Mouse (Mus musculus) spleen, adult 18-20 months (tissue): ENCODE measurements around the gene Rnase10.
"Not testable (repeated sequence)": the region's sequence is repeated elsewhere in the genome, so short reads cannot be mapped to it uniquely, and the experiment has no call there.

Experiments used
- DNase-seq, 2 experiments: peaks; one replicate each; pipeline ENCODE4 v3.0.0; 2022; ENCODE audit warnings: mixed read lengths in 2 of 2

Gene Rnase10

GRCm38 (mm10) chr14:51014724-51015123 is 7.2 kb downstream of the Rnase10 start:
- DNase-seq, result not testable (repeated sequence)

DNA sequence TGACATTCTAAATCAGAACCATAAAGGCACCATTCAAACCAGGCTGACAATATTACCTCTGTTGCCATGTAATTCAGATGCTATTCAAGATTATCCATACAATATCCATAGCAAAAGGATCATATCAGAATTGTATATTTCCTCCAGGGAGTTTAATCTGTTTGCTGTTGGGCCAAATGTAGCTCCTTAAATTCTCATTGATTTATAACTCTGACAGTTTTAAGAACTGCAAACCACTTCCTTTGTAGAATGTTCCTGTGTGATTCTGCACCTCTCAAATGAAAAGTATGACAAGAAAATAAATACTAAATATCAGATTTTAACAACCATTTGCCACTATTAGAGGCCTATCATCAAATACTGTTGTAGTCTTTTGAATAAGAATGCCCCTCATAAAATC is 8.2 kb downstream of the Rnase10 start:
- DNase-seq, result no peak

GRCm38 (mm10) chr14:51017256-51017655 is 9.7 kb downstream of the Rnase10 start:
- DNase-seq, result no peak

GRCm38 (mm10) chr14:51023457-51023856 is 15.9 kb downstream of the Rnase10 start:
- DNase-seq, result no peak

GRCm38 (mm10) chr14:51024820-51025219 is 17.3 kb downstream of the Rnase10 start:
- DNase-seq, result no peak

- peak; percentile 17 to 67 for DNase-seq
Measured at GRCm38 (mm10) chr14:51026391-51027133, 19.0 kb downstream of the Rnase10 start.

DNA sequence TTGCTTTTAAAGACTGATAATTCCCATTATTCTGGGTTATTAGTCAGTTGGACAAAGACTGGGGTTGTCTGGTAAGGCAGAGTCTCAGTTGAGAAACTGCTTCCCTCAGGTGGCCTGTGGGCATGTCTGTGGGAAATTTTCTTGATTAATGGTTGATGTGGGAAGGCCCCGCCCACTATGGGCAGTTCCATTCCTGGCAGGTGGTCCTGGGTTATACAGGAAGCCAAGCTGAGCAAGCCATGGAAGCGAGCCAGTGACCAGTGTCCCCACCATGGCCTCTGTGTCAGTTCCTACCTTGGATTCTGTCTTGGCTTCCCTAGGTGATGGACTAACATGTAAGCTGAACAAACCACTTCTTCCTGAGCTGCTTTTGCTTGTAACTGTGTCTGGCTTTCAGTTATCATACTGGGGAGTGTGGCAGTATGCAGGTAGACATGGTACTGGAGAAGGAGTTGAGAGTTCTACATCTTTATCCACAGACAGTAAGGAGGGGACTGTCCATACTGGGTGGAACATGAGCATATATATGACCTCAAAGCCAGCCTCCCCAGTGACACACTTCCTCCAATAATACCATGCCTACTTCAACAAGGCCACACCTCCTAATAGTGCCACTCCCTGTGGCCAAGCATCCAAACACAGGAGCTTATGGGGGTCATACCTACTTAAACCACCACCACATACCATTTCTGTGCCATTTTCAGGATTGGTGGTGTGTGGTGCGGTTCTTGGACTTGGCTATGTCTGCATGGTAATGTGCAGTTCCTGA is 20.0 kb downstream of the Rnase10 start:
- DNase-seq, result peak in 1 of 2 experiments; percentile 7

GRCm38 (mm10) chr14:51035206-51035605 is 27.7 kb downstream of the Rnase10 start:
- no peak for DNase-seq

GRCm38 (mm10) chr14:51036214-51036613 is 28.7 kb downstream of the Rnase10 start:
- DNase-seq, result no peak

GRCm38 (mm10) chr14:51041769-51042168 is 34.2 kb downstream of the Rnase10 start, which contains the start of gene Rnase9:
Gene Rnase9 (minus strand): TSS chr14:51041869.
- no peak for DNase-seq

- no peak for DNase-seq
Measured at GRCm38 (mm10) chr14:51047846-51048245, 40.3 kb downstream of the Rnase10 start.

DNA sequence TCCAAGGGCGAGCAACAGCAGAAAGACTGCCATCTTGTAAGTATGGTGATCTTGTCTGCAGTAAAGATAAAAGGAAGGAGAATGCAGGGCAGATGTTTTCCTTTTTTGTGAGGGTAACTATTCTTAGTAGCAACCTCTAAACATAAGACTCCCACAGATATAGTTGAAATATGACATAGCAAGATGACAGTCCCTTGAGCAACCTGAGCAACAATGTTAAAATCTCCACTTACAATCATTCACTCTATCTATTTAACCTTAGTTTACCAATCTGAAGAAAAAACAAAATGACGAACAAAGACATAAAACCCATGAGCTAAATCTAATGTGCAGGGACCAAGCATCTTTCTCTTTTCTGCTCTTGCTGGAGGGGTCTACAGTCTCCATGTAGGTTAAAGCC is 42.5 kb downstream of the Rnase10 start, which contains the start of gene Rnase11:
TSS of gene Rnase11 (minus strand) at position 101 of the 400 bp plus-strand sequence.
- no peak for DNase-seq

DNA sequence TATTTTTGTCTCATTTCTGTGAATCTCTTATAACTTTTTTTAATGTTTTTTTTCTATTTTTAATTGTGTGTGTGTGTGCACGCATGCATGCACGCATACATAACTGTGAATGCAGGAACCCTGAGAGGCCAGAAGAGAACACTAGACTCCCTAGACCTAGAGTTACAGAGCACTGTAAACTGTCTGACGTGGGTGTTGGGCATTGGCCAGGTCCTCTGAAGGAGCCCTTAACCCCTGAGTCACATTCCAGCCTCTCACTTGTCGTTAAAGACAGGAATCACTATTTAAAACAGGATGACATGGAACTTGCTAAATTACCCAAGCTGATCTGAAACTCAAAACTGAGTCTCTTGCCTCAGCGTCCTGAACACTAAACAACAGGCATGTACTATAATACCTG is 44.4 kb downstream of the Rnase10 start:
- DNase-seq, result no peak

DNA sequence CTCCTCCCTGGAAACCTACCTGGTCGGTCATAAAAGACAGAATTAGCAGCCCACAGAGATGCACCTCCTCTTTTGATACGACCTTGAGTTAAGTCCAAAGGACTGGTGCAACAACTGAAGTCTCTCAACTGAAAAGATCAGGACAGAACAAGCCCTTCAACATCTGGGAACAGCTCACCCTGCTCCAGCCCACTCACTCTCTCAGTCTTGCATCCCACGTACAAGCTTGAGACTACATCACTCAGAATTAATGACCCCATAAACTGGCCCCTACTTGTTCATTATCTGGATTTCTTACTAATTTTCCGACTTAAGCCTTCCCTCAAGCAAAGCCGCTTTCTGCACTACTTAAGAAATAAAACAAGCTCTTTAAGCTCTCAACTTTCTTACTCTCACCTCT is 45.6 kb downstream of the Rnase10 start:
- DNase-seq, result no peak

- DNase-seq, result no peak
Measured at GRCm38 (mm10) chr14:51054243-51055237, 47.0 kb downstream of the Rnase10 start.

DNA sequence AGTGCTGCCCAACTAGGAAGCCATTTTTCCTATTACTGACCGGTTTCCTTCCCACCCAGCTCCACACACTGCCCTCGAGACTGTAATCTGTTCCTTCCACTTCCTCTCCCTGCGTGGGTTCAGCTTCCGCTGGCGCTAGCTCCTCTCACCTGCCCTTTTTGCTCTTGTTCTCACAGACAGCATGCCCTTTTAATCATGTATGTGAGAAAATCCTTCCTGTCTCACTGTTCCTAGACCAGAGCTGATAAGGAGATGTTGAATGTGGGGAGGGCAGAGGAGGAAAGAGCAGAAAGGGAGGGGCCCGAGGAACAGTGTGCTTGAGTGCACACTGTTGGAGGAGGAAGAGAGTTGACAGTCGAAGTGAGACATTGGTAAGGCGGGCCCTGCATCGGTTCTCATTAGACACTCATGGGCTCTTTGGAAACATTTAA is 49.9 kb downstream of the Rnase10 start, which contains the start of gene Rnase12:
TSS of gene Rnase12 (minus strand) at position 261 of the 431 bp plus-strand sequence.
- DNase-seq, result peak in 1 of 2 experiments; percentile 20
